Mouse (Mus musculus) gastrocnemius, adult 18-20 months (tissue): ENCODE data around the gene Osbp. TPM values are rescaled to one million over a fixed set of nuclear protein-coding genes. Genes with fewer than 3 reads are reported as not detected.

Experiments
- DNase-seq: peaks from one replicate; pipeline ENCODE4 v3.0.0; 2021; ENCODE audit warnings: low spot score
- microRNA-seq: library from miRNA; unstranded; fragments of <30 nt; microRNA quantifications from one replicate; pipeline ENCODE4 v1.2.0, GENCODE M21; 2021
- total RNA-seq, 2 experiments: library from RNA; stranded (reverse); gene quantifications; 2 replicates each; pipeline ENCODE4 v1.2.3; 2021

Osbp gene
- total RNA-seq, 2 experiments from 2014 or later, result 53.4 to 56.3 TPM

DNA sequence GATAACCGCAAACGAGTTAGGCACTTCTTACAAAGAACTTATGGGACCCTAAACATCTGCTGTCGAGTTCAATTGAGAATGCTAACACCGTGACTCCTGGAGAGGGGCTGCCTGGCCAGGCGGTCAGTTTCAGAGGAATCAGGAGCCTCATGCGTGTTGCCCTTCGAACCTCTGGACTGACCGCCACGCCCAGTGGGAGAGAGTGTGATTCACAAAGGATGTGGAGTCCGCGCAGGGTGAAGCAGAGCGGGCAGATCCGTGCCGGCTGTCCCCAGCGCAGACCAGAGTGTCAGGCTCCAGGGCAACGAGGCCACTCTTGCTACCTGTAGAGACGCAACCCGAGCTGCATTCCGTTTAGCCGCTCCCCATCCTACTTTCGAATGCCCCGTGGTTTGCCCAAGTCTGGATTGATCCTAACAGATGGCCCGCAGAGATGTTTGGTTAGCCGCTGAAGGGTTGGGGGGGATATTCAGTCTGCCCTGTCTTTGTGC, 44.6 kb downstream of the Osbp start:
- peak; percentile 63 for DNase-seq

GRCm38 (mm10) chr19:12010916-12011559, 45.3 kb downstream of the Osbp start:
- peak; percentile 79 for DNase-seq

GRCm38 (mm10) chr19:12011560-12012556, 46.1 kb downstream of the Osbp start:
- DNase-seq, result peak; percentile 93

- DNase-seq, result no peak
Measured at GRCm38 (mm10) chr19:12012615-12013014, 46.9 kb downstream of the Osbp start.

GRCm38 (mm10) chr19:12013228-12013627, 47.5 kb downstream of the Osbp start:
- peak; percentile 56 for DNase-seq

DNA sequence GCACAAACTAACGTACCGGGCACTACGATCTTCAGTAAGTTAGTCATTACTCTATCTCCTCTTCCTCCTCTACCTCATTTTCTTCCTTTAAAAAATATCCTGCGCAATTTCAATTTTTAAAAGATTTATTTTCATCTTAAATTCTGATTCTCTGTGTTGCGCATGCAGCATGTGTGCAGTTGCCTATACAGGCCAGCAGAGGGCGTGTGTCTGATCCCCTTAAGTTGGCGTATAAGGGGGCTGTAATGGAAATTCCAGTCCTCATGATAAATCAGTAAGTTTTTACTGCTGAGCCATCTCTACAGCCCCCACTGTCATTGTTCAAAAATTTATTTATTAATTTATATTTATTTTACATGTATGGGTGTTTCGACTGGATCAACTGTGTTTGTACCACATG, 50.0 kb downstream of the Osbp start:
- DNase-seq, result no peak

GRCm38 (mm10) chr19:12016192-12016591, 50.5 kb downstream of the Osbp start:
- DNase-seq, result no peak

GRCm38 (mm10) chr19:12024149-12024548, 58.4 kb downstream of the Osbp start:
- no peak for DNase-seq

GRCm38 (mm10) chr19:12025333-12025732, 59.6 kb downstream of the Osbp start:
- no peak for DNase-seq

GRCm38 (mm10) chr19:12026606-12027005, 60.9 kb downstream of the Osbp start:
- no peak for DNase-seq

DNA sequence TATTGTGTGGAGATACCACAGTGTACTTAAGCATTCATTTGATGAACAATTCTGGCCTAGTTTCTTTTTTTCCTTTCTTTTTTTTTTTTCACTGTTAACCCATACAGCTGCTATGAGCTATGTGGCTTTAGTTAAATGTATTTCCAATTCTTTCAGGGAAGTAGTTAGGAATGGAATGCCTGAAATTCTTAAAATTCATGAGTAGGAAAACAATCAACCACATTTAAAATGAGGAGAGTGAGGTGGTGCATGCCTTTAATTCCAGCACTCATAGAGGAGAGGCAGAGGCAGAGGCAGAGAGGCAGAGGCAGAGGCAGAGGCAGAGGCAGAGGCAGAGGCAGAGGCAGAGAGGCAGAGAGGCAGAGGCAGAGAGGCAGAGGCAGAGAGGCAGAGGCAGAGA, 72.0 kb downstream of the Osbp start:
- no peak for DNase-seq

GRCm38 (mm10) chr19:12041217-12041616, 75.5 kb downstream of the Osbp start, which contains the start of gene Olfr1423:
Gene Olfr1423 (minus strand): TSS chr19:12041317.
- DNase-seq, result no peak

- no peak for DNase-seq
Measured at GRCm38 (mm10) chr19:12043163-12043562, 77.4 kb downstream of the Osbp start.

Small RNA genes within 50 kb of the gene (microRNA-seq; reads per million reads assigned to microRNA genes)
- 5.5 reads per million, percentile 12 among the genes with 10 or more reads in this experiment for gene Mir6994

Other genes with a start within 250 kb of the Osbp start
- not detected for gene Gif, start 218.4 kb upstream of the Osbp start, total RNA-seq
- 10 to 100 TPM; 60.5 to 63.2 TPM for gene Mrpl16, start 195.6 kb upstream of the Osbp start, total RNA-seq
- gene Stx3, start 146.5 kb upstream of the Osbp start, total RNA-seq, result 1 to 10 TPM; 1.7 to 1.8 TPM
- not detected for gene Olfr1417, start 126.7 kb upstream of the Osbp start, total RNA-seq
- gene Olfr1418, start 104.9 kb upstream of the Osbp start, total RNA-seq, result not detected
- gene Olfr1419, start 90.8 kb upstream of the Osbp start, total RNA-seq, result not detected
- not detected for gene Olfr1420, start 79.4 kb upstream of the Osbp start, total RNA-seq
- 10 to 100 TPM; 23.6 to 27.3 TPM for gene Patl1, start 53.5 kb upstream of the Osbp start, total RNA-seq
- not detected for gene Olfr1423, start 75.4 kb downstream of the Osbp start, total RNA-seq
- gene Olfr1424, start 96.7 kb downstream of the Osbp start, total RNA-seq, result not detected
- not detected for gene Olfr1425, start 111.8 kb downstream of the Osbp start, total RNA-seq
- gene Olfr1426, start 126.1 kb downstream of the Osbp start, total RNA-seq, result not detected
- not detected for gene Olfr1427, start 137.4 kb downstream of the Osbp start, total RNA-seq
- gene Olfr1428, start 150.0 kb downstream of the Osbp start, total RNA-seq, result not detected
- gene Olfr76, start 157.3 kb downstream of the Osbp start, total RNA-seq, result not detected
- gene Olfr1555-ps1, start 204.2 kb downstream of the Osbp start, total RNA-seq, result not detected
- not detected for gene Olfr1431, start 234.7 kb downstream of the Osbp start, total RNA-seq